Mouse (Mus musculus): ENCODE results near the gene Trpc7. TPM values are rescaled to one million over a fixed set of nuclear protein-coding genes. Genes with fewer than 3 reads are reported as not detected.
A peak's percentile ranks its signal among the peaks of the same experiment; 100 is the strongest.

The Trpc7 gene
- total RNA-seq, 2 experiments from 2014 or later, result 2.1 to 2.9 TPM

DNA sequence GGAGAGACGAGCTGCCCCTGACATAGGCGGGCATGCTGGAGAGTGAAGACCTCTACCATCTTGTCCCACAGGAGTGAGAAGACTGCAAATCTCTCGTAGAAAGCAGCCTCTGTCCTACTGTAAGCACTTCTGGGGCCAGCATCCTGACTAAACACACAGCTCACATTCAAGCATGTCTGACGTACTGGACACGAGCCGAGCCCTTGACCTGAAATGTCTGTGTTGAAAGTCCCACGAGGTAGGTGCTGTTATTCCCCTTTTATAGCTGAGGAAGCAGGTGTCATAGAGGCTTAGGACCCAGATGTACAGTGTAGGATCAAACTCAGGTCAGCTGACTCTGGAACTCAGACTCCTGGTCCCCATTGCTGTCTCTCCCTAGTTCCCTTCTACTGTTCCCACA lies 146.4 kb downstream of the Trpc7 start:
- no peak for DNase-seq (ENCODE audit: low spot score in 2 of 2)

GRCm38 (mm10) chr13:56747554-56747953 lies 148.2 kb downstream of the Trpc7 start:
- no peak for DNase-seq (ENCODE audit: low spot score in 2 of 2)

DNA sequence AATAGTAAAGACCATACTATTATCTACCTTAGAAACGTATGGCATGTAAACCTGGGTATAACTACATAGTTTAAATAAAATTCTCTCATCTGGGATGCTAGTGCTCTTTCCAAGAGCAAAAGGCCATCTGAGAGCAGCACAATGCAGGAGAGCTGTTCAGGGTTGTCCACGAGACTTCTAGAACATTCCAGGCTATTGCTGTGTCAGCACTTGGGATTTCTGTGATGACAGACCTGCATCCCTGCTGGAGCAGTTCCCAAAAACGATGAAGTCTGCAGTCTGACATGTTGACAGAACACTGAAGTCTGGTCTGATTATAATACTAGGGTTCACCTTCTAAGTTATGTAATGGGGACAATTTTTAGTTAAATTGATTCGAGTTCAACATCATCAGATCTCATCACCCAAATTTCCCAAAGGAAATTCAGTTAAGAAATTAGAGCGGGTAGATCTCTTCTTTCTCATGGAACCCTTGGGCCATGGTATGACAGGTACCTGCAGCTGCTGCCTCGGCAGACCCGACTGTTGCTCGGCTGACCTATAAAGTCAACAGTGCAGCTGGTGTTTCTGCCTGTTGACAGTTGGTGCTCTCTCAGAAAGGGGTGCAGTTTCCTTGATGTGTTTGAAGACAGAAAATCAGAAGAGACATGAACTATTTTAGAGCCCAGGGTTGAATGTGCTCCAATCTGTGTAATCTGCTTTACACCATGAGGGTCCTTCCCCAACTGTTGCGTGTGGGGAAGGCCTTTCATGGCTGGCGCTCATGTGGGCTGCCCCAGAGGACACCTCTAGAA lies 148.9 kb downstream of the Trpc7 start:
- DNase-seq (ENCODE audit: low spot score in 2 of 2), result no peak

DNA sequence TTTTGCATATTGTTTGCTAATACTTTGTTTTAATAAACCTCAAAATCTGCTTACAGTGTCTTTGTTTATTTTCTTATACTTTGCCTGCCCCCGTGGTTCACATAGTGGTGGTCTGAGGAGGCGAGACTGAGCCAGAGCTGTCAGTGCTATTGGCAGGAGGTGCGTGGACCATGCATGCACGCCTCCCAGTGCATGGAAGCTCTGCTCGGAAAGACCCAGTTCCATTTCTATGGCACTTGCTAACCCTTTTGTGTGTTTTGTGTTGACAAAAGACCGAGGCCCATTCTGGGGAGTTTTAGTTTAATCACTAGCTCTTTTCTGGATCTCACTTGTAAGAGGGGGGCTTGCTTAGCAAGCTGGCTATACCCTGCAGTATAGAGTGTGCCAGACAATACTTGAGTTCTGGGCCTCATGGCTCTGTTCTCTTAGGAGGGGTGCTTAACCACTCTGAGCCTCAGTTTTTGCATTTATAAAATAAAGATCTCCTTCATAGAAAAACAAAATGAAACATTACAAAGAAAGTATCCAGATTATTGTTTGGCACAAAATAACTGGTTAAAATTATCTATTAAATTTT lies 153.4 kb downstream of the Trpc7 start:
- DNase-seq (ENCODE audit: low spot score in 2 of 2), result no peak

DNA sequence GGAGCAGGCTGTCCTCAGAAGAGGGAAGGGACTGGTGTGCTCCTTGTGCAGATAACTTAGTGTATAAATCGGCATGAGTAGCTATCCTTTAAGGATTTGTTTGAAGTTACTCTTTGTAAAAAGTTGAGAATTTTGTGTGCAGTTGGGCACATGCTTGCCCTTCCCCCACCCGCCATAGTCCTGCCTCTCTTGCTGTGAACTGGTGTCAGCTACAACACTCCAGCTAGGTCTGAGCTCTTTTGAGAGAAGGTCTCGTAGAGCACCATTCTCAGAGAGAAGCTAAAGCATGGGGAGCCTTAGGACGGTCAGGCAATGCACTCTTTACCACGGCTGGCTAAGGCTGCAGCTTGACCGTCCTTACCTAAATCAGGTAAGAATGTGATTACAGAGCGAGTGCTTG lies 154.1 kb downstream of the Trpc7 start:
- DNase-seq (ENCODE audit: low spot score in 2 of 2), result no peak

- no peak for DNase-seq (ENCODE audit: low spot score in 2 of 2)
These were observed 155.3 kb downstream of the Trpc7 start for GRCm38 (mm10) chr13:56740496-56740895.

DNA sequence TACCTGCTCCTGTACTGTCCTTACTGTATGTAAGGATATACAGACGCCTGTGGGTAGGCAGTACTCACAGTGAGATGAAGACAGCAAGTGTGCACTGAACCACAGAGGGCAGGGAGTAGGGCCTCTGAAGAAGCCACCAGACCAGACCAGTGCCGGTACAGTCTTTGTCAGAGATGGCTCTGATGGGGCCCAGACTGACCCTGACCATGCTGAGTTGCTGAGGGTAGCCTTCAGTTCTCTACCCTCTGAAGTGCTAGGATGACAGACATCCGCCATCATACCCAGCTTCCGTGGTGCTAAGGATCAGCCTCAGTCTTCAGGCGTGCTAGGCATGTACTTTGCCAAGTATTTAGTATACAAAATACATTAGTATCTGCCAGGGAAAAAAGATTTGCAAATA lies 156.2 kb downstream of the Trpc7 start:
- no peak for DNase-seq (ENCODE audit: low spot score in 2 of 2)

- peak in 1 of 2 experiments; percentile 63 for DNase-seq (ENCODE audit: low spot score in 2 of 2)
These were observed 160.4 kb downstream of the Trpc7 start for GRCm38 (mm10) chr13:56735212-56735875.

GRCm38 (mm10) chr13:56734617-56735016 lies 161.2 kb downstream of the Trpc7 start:
- no peak for DNase-seq (ENCODE audit: low spot score in 2 of 2)

DNA sequence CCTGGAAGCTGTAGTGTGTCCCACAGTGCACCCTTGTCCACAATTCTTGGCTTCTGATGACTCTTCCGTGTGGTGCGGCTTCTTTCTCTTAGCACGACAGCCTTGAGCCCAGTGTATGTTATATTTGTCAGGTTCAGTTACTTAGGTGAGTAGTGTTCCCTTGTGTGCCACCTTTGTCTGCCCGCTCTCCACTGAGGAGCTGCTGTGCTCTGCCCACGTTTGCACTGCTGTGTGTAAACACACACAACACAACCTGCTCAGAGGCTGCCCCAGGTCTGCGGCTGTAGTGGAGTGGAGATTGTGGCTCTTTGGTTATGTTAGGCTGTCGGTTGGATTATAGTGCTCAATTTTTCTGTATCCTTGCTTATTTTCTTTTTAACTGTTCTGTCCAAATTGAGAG lies 166.7 kb downstream of the Trpc7 start:
- DNase-seq (ENCODE audit: low spot score in 2 of 2), result no peak

DNA sequence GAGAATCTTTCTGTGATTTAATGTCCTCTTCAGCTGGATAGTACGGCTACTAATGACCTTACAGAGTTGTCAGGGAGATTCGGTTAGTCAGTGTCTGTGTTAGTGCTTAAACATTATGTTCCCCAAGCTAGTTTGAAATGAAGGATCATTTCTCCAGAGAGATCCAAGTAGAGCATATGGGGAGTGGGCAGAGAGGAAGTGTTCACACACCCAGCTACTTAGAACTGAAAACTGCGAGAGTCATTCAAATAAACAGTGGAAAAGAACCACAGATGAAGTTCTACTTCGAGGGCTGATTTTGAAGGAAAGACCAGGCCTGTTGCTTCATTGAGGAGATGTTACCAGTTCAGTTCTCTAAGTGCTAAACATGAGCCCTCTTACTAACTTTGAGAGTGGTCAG lies 169.2 kb downstream of the Trpc7 start:
- DNase-seq (ENCODE audit: low spot score in 2 of 2), result peak; percentile 23 to 65

Other genes starting within 250 kb of the Trpc7 start
- 10 to 100 TPM; 26.0 to 26.4 TPM for gene Smad5, start 193.0 kb downstream of the Trpc7 start, total RNA-seq (2021)
- 1 to 10 TPM; 1.3 to 1.5 TPM for gene Gm45623, start 142.2 kb downstream of the Trpc7 start, total RNA-seq (2021)